Mouse (Mus musculus) kidney, postnatal 36 days (tissue): ENCODE data around the gene Larp4b.
"Not testable (repeated sequence)": the region's sequence is repeated elsewhere in the genome, so short reads cannot be mapped to it uniquely, and the experiment has no call there.

Experiments used
- DNase-seq, 2 experiments: peaks; one replicate each; pipeline ENCODE4 v3.0.0; 2021 to 2022; ENCODE audit warnings: mixed read lengths in 2 of 2

The Larp4b gene

DNA sequence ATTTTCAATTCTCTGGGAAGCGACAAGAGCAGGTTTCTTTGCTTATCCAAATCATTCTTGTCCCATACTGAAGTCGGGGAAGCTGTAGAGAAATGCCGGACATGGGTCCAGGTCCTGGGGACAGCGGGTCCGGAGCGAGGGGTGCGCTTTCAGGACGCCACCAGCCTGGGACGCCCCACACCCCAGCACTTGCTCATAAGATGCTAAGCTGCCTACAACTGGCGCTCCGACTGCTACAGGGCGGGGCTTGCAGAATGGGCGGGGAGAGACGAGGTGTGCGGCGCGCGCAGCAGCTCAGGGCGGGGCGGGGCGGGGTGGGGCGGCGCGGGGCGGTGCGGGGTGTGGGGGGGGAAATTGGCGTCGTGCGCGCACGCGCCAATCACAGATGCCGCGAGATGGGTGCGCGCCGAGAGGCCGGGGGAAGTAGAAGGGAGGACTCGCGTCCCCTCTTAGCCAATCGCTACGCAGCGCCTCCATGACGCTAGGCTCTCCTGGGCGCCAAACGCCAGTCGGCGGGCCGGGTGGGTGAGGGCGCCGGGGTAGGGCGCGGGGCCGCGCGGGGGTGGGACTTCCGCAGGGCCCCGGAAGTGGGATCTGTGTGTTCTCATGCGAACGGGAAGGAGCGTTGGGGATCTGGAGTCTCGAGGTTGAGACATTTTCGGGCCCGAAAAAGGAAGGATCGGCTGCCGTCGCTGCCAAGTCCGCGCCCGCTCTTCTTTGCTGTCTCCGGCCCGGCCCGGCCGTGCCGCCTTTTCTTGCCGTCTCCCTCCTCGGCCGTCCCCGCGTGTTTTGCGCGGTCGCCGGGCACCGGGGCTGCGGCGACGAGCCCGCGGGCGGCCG is at the start of gene Larp4b:
TSS of gene Larp4b (plus strand) at position 566 of the 840 bp plus-strand sequence.
- peak; percentile 97 to 98 for DNase-seq

DNA sequence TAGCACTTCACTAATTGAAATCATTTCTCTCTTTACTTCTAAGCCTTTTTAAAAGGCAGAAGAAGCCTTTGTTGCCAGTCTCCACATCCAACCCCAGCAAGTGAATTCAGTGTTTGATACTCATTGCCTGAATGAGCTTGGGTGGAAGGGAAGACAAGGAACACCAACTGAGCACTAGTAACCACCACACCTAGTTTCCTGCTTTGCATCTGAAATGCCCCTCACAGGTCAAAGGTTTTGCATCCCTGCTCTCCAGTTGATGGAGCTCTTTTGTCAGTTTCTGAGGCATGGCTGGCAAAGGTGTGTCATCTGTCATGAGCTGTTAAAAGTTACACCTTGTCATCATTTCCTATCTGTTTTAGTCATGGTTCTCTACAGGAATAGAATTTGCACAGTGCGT is 49.0 kb upstream of the Larp4b start:
- DNase-seq: no peak

DNA sequence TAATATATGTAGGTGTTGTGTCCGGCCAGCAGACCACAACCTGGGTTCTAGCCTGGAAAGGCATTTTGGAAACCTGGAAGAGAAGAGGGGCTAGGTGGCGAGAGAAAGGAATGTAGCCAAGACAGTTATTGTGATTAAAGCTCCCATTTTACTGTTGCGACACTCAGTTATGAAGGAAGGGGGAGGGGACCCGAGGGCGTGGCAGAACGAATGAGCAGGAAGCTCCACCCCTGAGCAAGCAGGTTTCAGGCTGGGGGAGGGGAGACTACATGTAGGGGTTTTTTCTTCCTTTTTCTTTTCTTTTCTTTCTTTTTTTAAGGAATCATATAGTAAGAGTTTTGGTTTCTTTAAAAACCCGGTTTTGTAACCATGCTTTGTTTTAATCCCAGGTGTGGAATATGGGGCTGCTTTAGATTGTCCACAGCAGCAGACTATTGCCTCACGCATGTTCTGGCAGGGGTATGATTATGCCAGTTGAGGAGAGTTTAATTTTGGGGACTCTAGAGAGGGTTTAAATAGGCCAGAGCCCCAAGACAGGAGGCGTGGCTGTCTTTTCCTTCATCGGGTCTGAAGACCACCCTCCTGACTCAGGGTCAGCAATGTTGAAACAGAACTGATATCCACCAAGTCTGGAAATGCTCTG is 41.5 kb upstream of the Larp4b start:
- not testable (repeated sequence) for DNase-seq

DNA sequence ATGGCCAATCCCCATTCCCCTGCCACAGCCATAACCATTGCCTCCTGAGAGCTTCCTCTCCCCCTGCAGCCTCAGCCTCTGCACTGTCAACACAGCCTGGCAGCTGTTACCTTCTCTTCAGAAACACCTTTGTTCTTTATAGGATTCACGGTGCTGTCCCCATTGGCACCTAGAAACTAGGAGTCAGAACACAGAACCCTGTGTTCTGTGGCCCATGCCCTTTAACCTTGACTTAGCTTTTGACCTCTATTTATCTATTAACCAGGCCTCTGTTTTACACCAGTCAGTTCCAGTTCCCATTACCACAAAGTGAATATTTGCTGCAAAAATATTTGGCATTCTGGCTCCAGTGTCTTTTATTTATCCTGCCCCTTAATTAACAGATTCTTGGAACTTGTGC is 36.4 kb upstream of the Larp4b start:
- peak; percentile 30 to 34 for DNase-seq

DNA sequence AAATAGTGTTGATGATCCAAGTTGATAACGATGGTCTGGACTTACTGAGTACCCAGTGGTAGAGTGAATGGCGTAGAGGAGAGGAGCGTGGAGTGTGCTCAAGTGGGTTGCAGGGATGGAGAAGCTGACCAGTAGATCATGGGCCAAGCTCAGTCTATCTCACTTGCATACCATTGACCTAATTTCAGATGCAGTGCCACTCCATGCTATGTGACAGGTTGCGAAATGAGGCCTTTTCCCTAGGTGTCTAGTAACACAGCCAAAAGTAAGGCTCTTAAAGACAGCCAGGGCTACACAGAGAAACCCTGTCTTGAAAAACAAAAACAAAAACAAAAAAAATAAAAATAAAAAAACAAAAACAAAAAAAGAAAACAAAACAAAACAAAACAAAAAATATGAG is 35.0 kb upstream of the Larp4b start:
- DNase-seq: no peak

DNA sequence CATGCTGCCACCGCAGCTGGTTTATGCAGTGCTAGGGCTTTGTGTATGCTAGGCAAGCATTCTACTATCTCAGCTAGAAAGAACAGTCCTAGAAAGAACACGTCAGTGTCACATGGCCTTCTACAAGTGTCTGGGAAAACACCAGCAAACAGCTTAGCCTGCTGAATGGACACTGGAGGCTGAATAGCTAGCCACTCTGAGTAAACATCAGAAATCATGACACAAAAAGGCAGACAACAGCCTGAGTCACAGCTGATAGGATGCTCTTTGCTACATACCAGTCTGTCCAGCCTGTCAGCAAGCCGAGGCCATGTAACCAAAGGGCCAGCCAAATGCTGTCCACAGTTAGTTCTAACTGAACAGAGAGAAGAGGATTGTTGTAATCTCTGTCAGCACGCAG is 32.3 kb upstream of the Larp4b start:
- no peak for DNase-seq

DNA sequence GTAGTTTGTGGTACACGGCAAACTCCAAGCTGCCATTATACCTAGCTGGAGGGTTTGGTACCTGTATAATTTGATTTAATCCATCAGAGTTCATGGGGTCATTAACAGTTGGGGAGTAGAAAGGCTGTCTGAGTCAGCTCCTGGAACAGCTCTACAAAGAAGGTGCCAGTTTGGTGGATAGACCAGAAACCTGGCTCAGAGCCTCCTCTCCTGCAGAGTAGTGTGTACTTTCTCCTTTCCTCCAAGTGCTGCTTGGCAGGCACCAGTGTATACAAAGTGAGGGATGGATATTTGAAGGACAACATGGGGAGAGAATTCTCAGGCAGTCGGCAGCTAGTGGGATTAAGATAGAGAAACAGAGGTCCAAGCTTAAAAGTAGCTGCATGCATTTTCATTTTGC is 29.5 kb upstream of the Larp4b start:
- DNase-seq: peak; percentile 72 to 76

DNA sequence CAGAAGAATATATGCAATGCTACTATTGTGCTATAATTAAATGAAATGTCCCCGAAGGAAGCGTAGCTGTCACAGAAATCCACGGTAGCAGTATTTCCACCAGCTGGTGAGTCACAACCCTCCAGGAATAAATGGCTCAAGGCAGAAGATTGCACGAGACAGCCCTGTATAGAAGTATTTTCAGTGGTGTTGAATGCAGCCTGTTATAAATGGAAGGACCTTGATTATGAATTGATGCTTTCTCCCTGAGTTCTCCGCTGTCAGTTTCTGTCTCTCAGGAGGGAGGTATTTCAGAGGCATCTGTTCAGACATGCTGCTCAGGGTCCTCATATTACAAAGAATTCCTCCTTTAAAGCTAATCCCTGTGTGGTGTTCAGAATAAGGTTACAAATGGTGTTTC is 27.6 kb upstream of the Larp4b start:
- DNase-seq: no peak

DNA sequence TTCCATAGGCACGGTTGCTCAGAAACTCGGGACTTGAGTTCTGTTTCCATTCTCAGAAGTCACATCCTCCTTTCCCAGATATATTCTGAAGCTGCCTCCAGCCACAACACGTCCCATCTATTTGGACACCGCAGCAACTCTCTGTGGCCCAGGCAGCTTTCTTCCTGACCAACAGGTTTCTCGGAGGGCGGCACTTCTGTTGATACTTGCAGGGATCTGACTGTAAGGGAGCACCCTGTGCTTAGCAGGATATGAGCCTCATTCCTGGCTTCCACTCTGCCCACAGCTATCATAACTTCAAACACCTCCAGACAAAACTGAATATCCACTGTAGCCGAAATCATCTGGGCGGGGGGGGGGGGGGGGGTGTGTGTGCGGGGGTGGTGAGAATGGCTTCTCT is 22.7 kb upstream of the Larp4b start:
- no peak for DNase-seq

DNA sequence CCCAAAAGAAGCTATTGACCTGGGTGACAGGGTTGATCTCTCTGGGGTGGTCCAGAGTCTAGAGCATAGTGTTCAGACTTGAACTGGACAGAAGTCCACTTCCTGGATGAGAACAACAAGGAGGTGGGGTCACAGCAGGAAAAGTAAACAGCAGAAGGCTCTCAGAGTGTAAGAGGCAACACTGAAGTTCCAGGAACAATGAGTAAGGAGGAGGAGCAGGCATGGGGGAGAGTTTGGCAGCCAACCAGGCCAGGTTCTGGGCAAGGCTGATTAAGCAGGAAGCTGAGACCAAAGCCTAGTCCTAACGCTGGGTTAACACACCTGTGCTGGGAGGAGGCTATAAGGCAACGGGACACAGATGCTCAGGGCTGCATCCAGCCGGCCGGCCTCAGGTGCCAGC is 19.9 kb upstream of the Larp4b start:
- DNase-seq: peak in 1 of 2 experiments; percentile 59

DNA sequence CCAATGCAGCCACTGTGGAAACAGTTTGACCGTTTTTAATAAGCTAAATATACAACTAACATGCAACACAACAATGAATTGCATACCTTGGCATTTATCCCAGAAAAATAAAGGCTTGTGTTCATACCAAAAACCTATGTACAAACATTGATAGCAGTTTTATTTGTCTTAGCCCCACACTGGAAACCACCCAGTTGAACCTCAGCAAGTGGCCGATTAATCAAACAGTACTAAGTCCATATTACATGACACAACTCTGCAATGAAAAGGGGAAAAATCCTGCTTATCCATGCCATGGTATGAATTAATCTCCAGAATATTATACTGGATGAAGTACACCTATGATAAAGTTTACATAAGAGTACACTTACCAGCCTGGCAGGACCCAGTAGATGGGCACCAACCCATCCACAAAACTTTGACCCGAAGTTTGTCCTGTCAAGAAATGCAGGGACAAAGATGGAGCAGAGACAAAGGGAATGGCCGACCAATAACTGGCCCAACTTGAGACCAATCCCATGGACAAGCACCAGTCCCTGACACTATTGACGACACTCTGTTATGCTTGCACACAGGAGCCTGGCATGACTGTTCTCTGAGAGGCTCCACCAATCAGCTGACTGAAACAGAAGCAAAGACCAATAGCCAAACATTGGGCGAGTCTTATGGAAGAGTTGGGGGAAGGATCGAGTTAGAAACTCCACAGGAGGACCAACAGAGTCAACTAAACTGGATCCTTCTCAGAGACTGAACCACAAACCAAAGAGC is 17.7 kb upstream of the Larp4b start:
- DNase-seq: no peak

DNA sequence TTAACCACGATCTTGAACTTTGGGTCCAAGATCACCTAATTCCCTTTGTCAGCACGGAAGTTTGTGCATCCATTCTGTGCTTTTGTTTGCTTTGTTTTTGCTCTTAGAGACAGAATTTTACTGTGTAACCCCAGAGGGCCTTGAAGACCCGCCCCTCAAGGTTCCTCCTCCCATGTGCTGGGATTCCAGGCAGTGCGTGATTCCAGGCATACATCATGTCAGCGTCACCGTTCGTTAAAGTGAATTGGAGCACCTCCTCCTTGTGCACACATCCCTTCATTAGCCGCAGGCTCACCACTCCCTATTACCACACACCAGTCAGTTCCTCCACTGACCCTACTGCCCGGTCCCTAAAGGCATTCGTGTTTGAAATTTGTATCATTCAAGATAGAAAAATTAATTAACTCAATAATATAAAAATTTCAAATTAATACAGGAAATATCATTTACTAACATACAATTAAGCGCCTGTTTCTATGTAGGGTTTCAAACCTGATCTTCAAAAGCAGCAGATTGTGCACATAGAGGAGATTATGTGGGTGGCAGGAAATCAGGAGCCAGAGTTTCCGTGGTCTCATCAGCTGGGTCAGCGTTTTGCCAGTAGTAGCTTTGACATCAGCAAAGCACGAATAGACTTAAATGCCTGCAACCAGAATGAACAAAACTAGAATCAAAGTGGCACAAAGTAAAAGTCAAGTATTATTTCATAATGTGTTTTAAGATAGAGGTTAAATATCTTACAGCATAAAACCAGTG is 11.4 kb upstream of the Larp4b start:
- no peak for DNase-seq

DNA sequence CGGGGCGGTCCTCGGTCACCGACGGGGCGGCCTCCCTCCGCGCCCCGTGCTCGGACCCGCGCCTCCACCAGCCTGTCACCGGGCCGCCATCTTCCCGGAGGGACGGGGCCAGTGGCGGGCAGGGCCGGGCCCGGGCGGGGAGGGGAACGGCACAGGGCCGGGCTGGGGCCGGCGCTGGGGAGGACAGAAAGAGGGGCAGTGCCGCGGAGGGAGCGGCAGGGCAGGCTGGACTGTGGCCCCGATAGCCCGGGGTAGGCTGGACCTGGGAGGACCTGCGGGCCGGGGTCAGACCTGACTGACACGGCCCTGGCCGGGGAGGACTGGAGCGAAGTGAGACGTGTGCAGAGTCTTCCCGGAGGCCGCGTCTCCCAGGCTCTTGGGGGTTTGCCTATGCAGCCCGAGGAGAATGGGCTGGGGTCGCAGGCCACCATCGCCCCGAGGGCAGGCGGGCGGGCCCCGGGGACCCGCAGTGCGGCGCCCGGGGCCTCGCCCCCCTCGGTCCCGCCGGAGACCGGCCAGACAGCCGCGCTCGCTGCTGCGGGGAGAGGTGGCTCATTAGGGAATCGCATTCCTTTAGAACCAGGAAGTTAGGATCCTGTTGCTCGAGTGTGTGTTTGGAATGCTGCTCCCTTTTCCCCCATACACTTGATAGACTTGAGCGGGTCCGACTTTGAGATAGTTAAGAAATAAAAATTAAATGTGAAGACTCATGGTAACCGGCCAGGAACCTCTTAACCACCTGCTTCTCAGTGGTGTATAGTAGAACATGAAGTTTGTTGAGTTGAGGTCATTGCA is 702 bp downstream of the Larp4b start:
- peak; percentile 38 to 63 for DNase-seq

DNA sequence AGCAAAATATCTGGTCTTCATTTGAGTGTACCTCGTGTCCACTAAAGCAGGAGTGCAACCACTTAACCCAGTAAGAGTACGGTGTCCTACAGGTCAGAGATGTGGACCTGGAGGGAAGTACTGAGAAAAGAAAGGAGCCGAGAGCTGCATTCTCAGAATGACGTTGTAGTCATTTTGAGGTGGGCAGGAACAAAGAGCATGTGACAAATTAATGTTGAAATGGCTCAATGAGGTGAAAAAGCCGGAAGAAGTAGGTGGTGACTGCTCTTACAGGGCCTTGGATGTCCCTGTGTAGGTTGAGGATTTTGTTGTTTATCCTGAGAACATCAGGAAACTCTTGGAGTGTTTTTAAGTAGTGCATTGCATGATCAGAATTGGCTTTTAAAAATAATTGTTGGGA is 5.6 kb downstream of the Larp4b start:
- DNase-seq: no peak

DNA sequence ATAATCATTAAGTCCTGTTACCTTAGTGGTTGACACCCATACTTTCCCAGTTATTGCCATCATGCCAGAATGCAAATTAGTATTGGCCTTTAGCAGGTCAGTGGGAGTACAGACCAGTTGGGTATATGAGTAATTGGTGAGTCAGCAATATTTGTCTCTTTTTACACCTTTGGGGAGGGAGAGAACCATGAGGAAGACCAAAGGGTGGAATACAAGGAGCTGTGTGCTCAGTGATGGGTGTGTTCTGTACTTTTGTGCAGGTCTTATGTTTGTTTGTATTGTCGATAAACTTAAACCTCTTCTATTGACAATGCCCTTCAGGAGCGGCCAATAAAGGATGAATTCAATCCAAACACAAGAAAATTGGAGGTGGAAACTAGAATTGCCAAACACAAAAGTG is 6.8 kb downstream of the Larp4b start:
- no peak for DNase-seq

DNA sequence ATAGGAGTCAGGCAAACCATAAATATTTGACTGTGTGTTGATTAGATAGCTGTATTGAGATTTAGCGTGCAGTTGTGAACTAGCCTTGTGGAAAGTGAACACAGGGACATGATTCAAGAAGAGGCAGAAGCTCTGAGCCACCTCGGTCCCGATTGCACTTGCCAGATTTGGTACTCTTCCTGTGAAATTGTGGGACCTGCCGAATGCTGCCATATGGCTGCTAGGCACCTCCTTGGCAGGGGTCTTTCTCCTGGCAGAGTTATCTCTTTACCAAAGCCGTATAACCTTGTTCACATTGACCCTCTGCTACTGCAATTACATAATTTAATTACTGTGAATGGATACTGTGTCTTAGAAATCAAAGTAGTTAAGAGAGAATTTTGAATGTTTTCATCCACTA is 12.6 kb downstream of the Larp4b start:
- no peak for DNase-seq

DNA sequence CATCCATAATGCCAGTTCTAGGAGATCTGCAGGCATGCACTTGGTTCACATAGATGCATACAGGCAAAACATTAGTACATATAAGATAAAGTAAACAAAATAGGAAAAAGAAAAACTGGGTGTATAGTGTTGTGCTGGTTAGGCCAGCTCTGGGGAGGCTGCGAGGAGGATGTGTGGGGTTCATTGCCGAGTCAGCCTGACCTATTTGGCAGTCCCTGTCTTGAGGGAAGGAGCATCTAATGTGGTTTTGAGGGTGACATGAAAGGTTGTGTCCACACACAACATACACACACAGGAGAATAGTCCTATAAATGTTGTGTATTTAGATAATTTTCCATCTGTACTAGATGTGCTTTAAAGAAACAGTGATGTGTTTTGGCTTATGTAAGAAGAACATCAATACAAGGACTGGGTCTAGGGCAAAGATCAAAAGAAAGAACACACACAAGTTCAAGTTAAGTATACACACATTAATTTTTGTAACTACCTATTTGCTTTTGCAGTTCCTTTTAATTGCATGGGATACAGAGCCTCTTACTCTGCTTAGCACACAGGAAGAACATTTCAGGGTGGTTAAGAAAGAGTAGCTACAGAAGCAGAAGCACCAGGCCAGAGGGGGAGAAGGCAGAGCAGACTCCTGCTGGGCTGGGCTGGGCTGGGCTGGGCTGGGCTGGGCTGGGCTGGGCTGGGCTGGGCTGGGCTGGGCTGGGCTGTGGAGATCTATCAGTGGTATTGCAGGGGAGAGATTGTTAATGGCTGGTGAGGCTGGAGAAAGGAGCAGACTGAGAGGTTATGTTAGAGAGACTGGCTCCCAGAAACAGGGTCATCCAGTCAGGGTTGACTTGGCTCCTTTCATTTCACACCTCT is 13.5 kb downstream of the Larp4b start:
- peak in 1 of 2 experiments; percentile 17 for DNase-seq

DNA sequence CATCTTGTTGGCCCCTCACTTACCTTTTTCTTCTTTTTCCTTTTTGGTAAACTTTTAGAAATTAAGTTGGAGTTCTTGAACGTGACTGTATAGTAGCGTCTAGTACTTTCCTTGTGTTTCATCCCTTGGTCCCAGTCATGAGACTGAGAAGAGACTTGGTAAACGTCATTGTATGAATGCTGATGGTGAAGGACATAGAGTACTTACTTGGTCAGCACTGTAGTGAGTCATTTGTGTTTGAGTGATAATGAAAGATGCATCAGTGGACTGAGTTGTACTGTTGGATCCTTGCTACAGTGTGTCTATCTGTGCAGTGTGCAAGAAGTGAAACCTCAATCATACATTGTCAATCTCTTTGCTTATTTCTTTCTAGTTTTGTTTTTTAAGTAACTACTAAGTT is 20.1 kb downstream of the Larp4b start:
- DNase-seq: no peak

DNA sequence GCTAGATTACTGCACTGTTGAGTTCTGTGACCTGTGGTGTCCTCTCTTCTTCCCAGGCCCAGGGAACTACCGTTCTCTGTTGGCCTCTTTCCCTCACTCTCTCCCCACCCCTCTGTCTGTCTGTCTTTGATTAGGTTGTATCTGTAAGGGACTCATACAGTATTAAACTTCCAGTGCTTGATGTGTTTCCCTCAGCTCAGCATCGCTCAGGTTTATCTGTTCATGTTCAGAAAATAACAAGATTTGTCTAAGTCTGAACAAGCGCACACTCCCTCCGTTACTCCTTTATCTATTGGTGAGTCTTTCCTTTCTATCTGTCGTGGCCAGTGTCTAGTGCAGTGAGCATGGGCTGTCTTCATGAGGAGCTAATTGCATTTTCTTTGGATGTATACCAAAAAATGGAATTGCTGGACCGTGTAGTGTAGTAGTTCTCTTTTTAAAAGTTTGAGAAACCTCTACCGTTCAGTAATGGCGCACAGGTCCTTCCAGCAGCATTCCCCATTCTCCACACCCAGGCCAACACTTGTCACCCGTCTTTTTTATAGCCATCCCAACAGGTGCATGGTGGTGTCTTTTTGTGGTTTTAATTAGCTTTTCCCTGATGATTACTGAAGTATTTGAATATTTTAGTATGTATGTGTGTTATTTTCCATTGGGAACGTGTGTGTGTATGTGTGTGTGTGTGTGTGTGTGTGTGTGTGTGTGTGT is 27.3 kb downstream of the Larp4b start:
- no peak for DNase-seq

DNA sequence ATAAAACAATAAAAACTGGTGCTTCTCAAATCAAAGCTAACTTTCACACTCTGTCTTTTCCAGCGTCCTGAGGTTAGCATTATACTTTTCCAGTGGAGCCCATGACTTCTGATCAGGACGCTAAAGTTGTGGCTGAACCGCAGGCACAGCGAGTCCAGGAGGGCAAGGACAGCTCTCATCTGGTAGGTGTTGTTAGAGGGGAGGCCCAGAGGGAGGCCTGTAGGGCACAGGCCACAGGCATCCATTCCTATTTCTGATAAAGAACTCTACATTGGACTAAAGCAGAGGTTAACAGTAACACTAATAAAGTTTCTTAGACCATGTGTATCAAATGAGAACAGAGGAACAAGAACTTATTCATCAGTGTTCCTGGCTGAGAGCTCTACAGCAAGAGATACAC is 28.4 kb downstream of the Larp4b start:
- DNase-seq: no peak
